Mouse (Mus musculus): Measurements from ENCODE around the gene Rars2.

The Rars2 gene

GRCm38 (mm10) chr4:34614630-34615094 lies at the start of gene Rars2, which contains the start of gene Orc3:
Gene Rars2, plus strand, starts transcription at chr4:34614957.
Gene Orc3, minus strand, starts transcription at chr4:34614944.
- under 1% methylated on average over 42 of the region's 42 CpGs for WGBS

- 70% methylated on average over 6 of the region's 6 CpGs for WGBS
Observed at GRCm38 (mm10) chr4:34566226-34566625, 48.5 kb upstream of the Rars2 start.

GRCm38 (mm10) chr4:34572876-34573275 lies 41.9 kb upstream of the Rars2 start:
- WGBS, result 42% methylated on average over 2 of the region's 2 CpGs

- 69% methylated on average over 2 of the region's 2 CpGs for WGBS
Observed at GRCm38 (mm10) chr4:34577028-34577427, 37.7 kb upstream of the Rars2 start.

- 86% methylated on average over 1 of the region's 1 CpGs for WGBS
Observed at GRCm38 (mm10) chr4:34579215-34579614, 35.5 kb upstream of the Rars2 start.

- WGBS, result 54% methylated on average over 1 of the region's 1 CpGs
Observed at GRCm38 (mm10) chr4:34581489-34581888, 33.3 kb upstream of the Rars2 start.

- WGBS, result 41% methylated on average over 7 of the region's 7 CpGs
Observed at GRCm38 (mm10) chr4:34581990-34582389, 32.8 kb upstream of the Rars2 start.

GRCm38 (mm10) chr4:34582476-34582875 lies 32.3 kb upstream of the Rars2 start:
- WGBS, result 27% methylated on average over 5 of the region's 5 CpGs

GRCm38 (mm10) chr4:34583427-34583826 lies 31.3 kb upstream of the Rars2 start:
- 92% methylated on average over 3 of the region's 3 CpGs for WGBS

GRCm38 (mm10) chr4:34584871-34585607 lies 29.7 kb upstream of the Rars2 start:
- WGBS, result 64% methylated on average over 7 of the region's 7 CpGs

- WGBS, result 77% methylated on average over 6 of the region's 6 CpGs
Observed at GRCm38 (mm10) chr4:34603123-34603522, 11.6 kb upstream of the Rars2 start.

GRCm38 (mm10) chr4:34606658-34607057 lies 8.1 kb upstream of the Rars2 start:
- WGBS, result 93% methylated on average over 10 of the region's 10 CpGs

- 43% methylated on average over 6 of the region's 6 CpGs for WGBS
Observed at GRCm38 (mm10) chr4:34613571-34614145, 1.1 kb upstream of the Rars2 start.

GRCm38 (mm10) chr4:34615303-34615702 lies 546 bp downstream of the Rars2 start:
- WGBS, result under 1% methylated on average over 13 of the region's 13 CpGs

GRCm38 (mm10) chr4:34616146-34616545 lies 1.4 kb downstream of the Rars2 start:
- 44% methylated on average over 8 of the region's 8 CpGs for WGBS

- 85% methylated on average over 4 of the region's 4 CpGs for WGBS
Observed at GRCm38 (mm10) chr4:34625556-34625955, 10.8 kb downstream of the Rars2 start.

GRCm38 (mm10) chr4:34626401-34626800 lies 11.6 kb downstream of the Rars2 start:
- 89% methylated on average over 6 of the region's 6 CpGs for WGBS

GRCm38 (mm10) chr4:34629956-34630355 lies 15.2 kb downstream of the Rars2 start:
- 85% methylated on average over 1 of the region's 1 CpGs for WGBS

GRCm38 (mm10) chr4:34634129-34634528 lies 19.4 kb downstream of the Rars2 start:
- 98% methylated on average over 7 of the region's 7 CpGs for WGBS

GRCm38 (mm10) chr4:34636036-34636435 lies 21.3 kb downstream of the Rars2 start:
- WGBS, result 82% methylated on average over 5 of the region's 5 CpGs

GRCm38 (mm10) chr4:34637386-34637785 lies 22.6 kb downstream of the Rars2 start:
- WGBS, result 83% methylated on average over 7 of the region's 7 CpGs

GRCm38 (mm10) chr4:34637851-34638250 lies 23.1 kb downstream of the Rars2 start:
- WGBS, result 56% methylated on average over 4 of the region's 4 CpGs

GRCm38 (mm10) chr4:34639745-34640364 lies 25.1 kb downstream of the Rars2 start:
- WGBS, result 96% methylated on average over 5 of the region's 5 CpGs

Data from cerebral cortex, adult 2 months (tissue).